Mouse (Mus musculus): ENCODE measurements around the gene Tor2a. TPM values are rescaled to one million over a fixed set of nuclear protein-coding genes. Genes with fewer than 3 reads are reported as not detected.
A peak's percentile ranks its signal among the peaks of the same experiment; 100 is the strongest.

The Tor2a gene
- polyA plus RNA-seq, 1 experiment: 41.6 TPM

DNA sequence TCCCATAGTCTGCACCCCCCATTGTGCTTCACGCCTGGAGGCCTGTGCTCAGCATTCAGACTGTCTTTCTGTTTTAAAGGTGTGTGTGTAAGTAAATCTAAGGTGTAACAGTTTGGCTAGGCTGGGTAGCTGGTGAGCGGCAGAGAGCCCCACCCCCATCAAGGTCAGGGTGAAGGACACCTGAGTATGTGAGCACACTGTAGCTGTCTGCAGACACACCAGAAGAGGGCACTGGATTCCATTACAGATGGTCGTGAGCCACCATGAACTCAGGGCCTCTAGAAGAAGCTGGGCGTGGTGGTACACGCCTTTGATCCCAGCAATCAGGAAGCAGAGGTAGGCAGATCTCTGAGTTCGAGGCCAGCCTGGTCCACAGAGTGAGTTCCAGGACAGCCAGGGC is 24.7 kb downstream of the Tor2a start:
- no peaks in the 10 kb centered on the region for H3K27me3 ChIP-seq (ENCODE audit: control insufficient read depth, insufficient read depth, low read length)
- H3K27ac ChIP-seq (ENCODE audit: insufficient read depth, low read length): no peak overlapping the region
- DNase-seq: no peak
- no peak for TF ChIP-seq CTCF (IDR thresholded peaks at IDR 0.05; ENCODE audit: borderline replicate concordance, insufficient read depth, low read depth, low read length)
- no peak for TF ChIP-seq POLR2A (IDR thresholded peaks at IDR 0.05; ENCODE audit: borderline replicate concordance, insufficient read depth, low read length)
- 82% methylated on average over 6 of the region's 6 CpGs for whole genome bisulfite sequencing
- peaks cover 8% of the 10 kb centered on the region; the same call in 1 of the 2 replicates for H3K4me1 ChIP-seq (ENCODE audit: control insufficient read depth, insufficient read depth, low read length)
- no peak overlapping the region for H3K4me3 ChIP-seq (replicated peaks; ENCODE audit: insufficient read depth, low read depth, low read length)

DNA sequence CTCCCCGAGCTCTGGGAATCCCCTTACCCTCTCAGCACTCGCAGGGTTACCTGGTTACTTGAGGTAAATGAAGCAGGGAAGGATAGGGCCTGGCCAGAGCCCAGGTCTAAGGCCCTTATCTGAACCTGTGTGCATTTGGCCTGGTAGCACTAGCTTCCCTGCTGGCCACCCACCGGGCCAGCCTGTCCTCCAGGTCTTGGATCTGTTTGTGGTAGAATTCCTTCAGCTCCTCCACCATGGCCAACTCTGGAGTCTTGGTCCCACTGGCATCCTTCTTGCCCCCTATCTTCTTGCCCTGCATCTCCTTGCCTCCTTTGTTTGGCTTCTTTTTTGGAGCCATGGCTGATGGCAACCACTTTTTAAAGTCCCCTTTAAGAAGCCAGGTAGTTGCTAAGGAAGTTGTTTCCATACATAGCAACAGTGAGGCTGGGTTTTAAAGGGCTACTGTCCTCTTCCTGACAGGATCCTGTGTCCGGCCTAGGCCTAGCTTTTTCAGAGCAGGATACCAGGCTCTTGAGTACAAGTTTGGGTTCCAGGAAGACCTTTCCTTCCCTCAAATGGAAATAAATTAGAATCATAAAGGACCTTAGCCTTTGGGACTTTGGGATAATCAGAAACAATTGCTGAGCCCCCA is 27.1 kb downstream of the Tor2a start, which contains the start of gene Cfap157:
TSS of gene Cfap157 (minus strand) at position 381 of the 634 bp plus-strand sequence.
- no peak within 1 kb of the TSS for H3K4me3 ChIP-seq (replicated peaks; ENCODE audit: insufficient read depth, low read depth, low read length)
- DNase-seq: no peak
- H3K4me1 ChIP-seq (ENCODE audit: control insufficient read depth, insufficient read depth, low read length): peaks cover 8% of the 10 kb centered on the region; the same call in 1 of the 2 replicates
- no peak within 1 kb of the TSS for H3K27ac ChIP-seq (ENCODE audit: insufficient read depth, low read length)
- no peaks in the 10 kb centered on the region for H3K27me3 ChIP-seq (ENCODE audit: control insufficient read depth, insufficient read depth, low read length)
- 47% methylated on average over 4 of the region's 4 CpGs for WGBS
- no peak for TF ChIP-seq CTCF (IDR thresholded peaks at IDR 0.05; ENCODE audit: borderline replicate concordance, insufficient read depth, low read depth, low read length)
- no peak for TF ChIP-seq POLR2A (IDR thresholded peaks at IDR 0.05; ENCODE audit: borderline replicate concordance, insufficient read depth, low read length)

DNA sequence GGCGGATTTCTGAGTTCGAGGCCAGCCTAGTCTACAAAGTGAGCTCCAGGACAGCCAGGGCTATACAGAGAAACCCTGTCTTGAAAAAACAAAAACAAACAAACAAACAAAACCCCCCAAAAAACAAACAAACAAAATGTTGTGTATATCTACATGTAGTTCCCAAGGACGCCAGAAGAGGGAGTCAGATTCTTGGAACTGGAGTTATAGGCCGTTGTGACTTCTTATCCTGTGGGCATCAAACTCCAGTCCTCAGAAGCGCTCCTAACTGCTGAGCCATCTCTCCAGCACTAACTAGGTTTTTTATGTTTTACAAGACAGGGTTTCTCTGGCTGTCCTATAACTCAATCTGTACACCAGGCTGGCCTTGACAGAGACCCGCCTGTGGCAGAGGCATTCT is 30.1 kb downstream of the Tor2a start:
- H3K27me3 ChIP-seq (ENCODE audit: control insufficient read depth, insufficient read depth, low read length): no peaks in the 10 kb centered on the region
- peak in 1 of 2 experiments; percentile 54 for DNase-seq
- H3K4me3 ChIP-seq (replicated peaks; ENCODE audit: insufficient read depth, low read depth, low read length): no peak overlapping the region
- TF ChIP-seq POLR2A (IDR thresholded peaks at IDR 0.05; ENCODE audit: borderline replicate concordance, insufficient read depth, low read length) (no peak), CTCF (IDR thresholded peaks at IDR 0.05; ENCODE audit: borderline replicate concordance, insufficient read depth, low read depth, low read length) (peak; percentile 50)
- WGBS: 47% methylated on average over 6 of the region's 6 CpGs
- H3K4me1 ChIP-seq (ENCODE audit: control insufficient read depth, insufficient read depth, low read length): peaks cover 6% of the 10 kb centered on the region
- H3K27ac ChIP-seq (ENCODE audit: insufficient read depth, low read length): no peak overlapping the region

DNA sequence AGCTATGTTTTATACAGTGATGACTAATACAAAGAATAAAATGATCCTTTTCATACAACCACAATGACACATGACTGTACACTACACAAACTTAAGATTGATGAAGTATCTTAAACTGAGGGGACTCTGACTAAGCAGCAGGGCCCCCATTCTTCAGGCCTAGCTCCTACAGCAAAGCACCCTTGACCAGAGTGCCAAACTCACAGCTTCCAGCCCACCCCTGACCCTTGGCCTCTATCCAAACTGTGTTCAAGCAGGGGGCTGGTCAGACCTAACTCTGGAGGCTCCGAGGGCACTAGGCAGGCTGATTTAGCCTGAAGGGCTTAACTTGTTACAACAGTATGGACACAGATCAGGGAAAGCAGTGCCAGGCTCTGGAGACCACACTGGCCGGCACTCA is 31.5 kb downstream of the Tor2a start:
- 24% methylated on average over 2 of the region's 2 CpGs for WGBS
- no peak for DNase-seq
- TF ChIP-seq CTCF (IDR thresholded peaks at IDR 0.05; ENCODE audit: borderline replicate concordance, insufficient read depth, low read depth, low read length): no peak
- TF ChIP-seq POLR2A (IDR thresholded peaks at IDR 0.05; ENCODE audit: borderline replicate concordance, insufficient read depth, low read length): no peak
- H3K27ac ChIP-seq (ENCODE audit: insufficient read depth, low read length): peak overlapping the region; percentile 40
- H3K27me3 ChIP-seq (ENCODE audit: control insufficient read depth, insufficient read depth, low read length): no peaks in the 10 kb centered on the region
- H3K4me3 ChIP-seq (replicated peaks; ENCODE audit: insufficient read depth, low read depth, low read length): no peak overlapping the region
- H3K4me1 ChIP-seq (ENCODE audit: control insufficient read depth, insufficient read depth, low read length): peaks cover 6% of the 10 kb centered on the region

DNA sequence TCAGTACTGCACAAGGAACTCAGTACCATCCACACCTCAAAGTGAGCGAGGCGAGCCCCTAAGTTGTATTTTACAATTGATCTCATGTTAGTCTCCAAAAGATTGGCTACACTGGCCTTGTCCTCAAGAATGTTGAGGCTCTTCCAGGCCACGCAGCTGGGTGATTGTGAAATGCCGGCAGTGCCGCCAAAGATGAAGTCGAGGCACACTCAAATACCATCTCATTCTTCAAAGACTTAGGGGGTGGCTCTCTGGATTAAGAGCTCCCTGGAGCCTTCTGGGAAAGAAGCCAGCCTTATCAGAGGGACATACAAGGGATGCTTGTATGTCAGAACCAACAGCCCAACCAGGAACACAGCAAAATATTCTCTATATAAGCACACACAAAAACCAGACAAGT is 34.3 kb downstream of the Tor2a start:
- TF ChIP-seq CTCF (IDR thresholded peaks at IDR 0.05; ENCODE audit: borderline replicate concordance, insufficient read depth, low read depth, low read length) (no peak), POLR2A (IDR thresholded peaks at IDR 0.05; ENCODE audit: borderline replicate concordance, insufficient read depth, low read length) (no peak)
- H3K4me3 ChIP-seq (replicated peaks; ENCODE audit: insufficient read depth, low read depth, low read length): no peak overlapping the region
- no peak overlapping the region for H3K27ac ChIP-seq (ENCODE audit: insufficient read depth, low read length)
- H3K27me3 ChIP-seq (ENCODE audit: control insufficient read depth, insufficient read depth, low read length): no peaks in the 10 kb centered on the region
- DNase-seq: no peak
- WGBS: 34% methylated on average over 6 of the region's 6 CpGs
- peaks cover 18% of the 10 kb centered on the region for H3K4me1 ChIP-seq (ENCODE audit: control insufficient read depth, insufficient read depth, low read length)

DNA sequence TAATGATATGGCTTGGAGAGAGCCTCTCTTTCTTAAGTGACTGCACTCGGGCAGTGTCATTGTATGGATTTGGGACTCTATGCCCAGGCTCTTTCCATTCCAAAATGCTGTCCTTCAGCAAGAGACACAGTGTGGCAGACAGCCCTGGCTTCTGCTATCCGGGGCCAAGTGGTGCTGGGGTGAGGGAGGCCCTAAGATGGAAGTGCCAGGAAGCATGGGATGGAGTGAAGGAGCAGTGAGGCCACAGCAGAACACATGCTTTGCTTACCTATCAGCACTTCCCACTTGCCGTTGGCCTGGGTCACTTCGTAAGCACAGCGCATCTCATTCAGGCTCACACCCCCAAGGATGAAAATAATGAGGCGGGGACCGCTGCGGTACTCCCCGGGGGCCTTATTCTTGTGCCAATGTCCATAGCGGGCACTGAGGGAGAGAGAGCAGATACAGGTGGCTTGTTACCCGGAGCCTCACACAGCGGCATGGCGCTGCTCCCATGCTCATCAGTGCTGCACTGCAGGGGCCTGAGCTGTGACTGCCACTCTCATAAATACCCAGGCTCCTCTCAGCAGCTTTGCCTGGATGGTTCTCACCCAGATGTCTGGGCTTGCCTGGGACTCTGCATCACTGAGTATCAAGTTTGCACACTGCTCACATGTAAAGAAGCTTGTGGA is 38.8 kb downstream of the Tor2a start:
- Histone ChIP-seq H3K4me3 (replicated peaks; ENCODE audit: insufficient read depth, low read depth, low read length) (no peak overlapping the region), H3K27ac (ENCODE audit: insufficient read depth, low read length) (peak overlapping the region; percentile 44), H3K27me3 (ENCODE audit: control insufficient read depth, insufficient read depth, low read length) (no peaks in the 10 kb centered on the region), H3K4me1 (ENCODE audit: control insufficient read depth, insufficient read depth, low read length) (peaks cover 23% of the 10 kb centered on the region)
- DNase-seq: peak; percentile 62 to 63
- TF ChIP-seq POLR2A (IDR thresholded peaks at IDR 0.05; ENCODE audit: borderline replicate concordance, insufficient read depth, low read length): no peak
- no peak for TF ChIP-seq CTCF (IDR thresholded peaks at IDR 0.05; ENCODE audit: borderline replicate concordance, insufficient read depth, low read depth, low read length)
- 16% methylated on average over 13 of the region's 13 CpGs for WGBS

DNA sequence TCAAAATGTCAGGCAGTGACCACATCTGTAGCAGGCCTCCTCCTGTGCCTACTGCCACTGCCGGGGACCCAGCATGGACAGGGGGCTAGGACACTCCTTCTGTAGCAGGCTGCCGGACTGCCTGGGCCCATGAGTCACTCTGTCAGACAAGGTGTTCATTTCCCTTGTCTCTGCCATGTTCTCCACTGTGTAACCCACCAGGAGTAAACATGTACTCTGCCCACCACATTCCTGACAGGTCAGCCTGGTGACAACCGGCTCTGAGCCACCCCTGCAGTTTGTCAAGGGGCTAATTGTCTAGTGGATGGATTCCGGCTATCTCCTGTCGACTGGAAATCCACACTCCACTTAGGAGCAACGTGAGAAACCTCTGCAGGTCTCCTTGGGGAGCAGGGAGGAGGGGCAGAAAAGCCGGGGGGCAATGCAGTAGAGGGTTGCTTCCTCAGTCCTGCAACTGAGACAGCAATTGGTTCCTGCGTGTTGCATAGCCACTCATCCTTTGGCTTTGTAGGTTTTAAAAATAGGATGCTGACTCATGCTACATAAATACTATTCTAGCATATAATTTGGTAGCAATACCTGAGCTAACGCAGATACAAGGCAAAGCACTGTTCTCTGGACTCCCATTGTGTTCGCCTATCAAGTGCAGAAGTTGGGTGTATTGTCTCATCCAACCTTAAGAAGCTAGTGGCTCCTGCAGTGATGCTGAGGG is 41.4 kb downstream of the Tor2a start:
- Histone ChIP-seq H3K27ac (ENCODE audit: insufficient read depth, low read length) (peak overlapping the region; percentile 34; the same call in 1 of the 2 replicates), H3K27me3 (ENCODE audit: control insufficient read depth, insufficient read depth, low read length) (no peaks in the 10 kb centered on the region), H3K4me1 (ENCODE audit: control insufficient read depth, insufficient read depth, low read length) (peaks cover 23% of the 10 kb centered on the region), H3K4me3 (replicated peaks; ENCODE audit: insufficient read depth, low read depth, low read length) (no peak overlapping the region)
- TF ChIP-seq POLR2A (IDR thresholded peaks at IDR 0.05; ENCODE audit: borderline replicate concordance, insufficient read depth, low read length): no peak
- no peak for TF ChIP-seq CTCF (IDR thresholded peaks at IDR 0.05; ENCODE audit: borderline replicate concordance, insufficient read depth, low read depth, low read length)
- 52% methylated on average over 10 of the region's 10 CpGs for WGBS
- DNase-seq: no peak

All from cerebellum, adult 2 months (tissue).